Mouse (Mus musculus) yolk sac, embryonic 10.5 days (tissue): ENCODE results near the gene Slc25a11.

Experiments
- DNase-seq: peaks from one replicate; pipeline ENCODE4 v3.0.0-alpha.2; 2017; ENCODE audit warnings: low spot score

The Slc25a11 gene

DNA sequence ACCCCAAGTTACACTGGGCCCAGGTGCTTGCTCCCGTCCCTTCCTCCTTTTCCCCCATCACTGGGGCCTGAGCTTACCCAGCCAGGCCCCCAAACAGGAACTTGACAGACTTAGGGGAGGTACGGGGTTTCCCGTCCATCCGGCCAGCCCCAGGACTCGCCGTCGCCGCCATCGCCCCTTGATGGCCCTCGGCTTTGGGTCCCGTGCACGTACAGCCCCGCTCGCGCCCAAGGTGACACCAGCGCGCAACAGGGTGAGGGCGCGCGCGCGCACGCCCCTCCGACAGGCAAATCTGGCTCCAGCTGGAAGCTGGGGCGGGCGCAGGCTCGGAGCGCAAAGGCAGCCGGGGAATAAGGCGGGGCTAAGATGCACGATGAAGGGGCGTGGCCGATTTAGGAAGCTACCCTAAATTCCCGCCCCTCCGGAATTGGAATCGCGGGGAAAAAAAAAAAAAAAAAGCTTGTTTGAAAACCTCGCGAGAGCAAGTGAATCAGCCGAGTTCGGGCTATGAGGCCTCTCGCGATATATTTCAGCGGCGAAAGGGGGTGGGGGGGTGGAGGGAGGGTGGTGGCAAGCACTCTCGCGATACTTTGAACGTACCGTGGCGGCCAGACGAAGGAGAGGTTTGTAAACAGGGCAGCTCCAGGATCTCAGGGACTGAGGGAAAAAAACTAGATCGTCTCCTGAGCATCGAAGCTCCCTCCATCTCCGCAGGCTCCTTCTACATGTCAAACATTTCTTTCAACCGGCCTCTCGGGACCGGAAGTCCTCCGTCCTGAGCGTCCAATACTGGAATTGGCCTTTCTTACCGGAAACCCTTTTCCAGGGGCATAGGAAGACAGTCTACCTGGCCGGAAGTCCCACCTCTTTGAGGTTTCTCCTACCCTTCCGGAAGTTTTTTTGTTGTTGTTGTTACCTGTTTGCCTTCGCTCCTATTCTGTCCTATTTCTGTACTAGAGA, at the start of gene Slc25a11, which contains the start of gene Rnf167:
Slc25a11 (minus strand) TSS at position 789 of the 960 bp plus-strand sequence.
Rnf167 (plus strand) TSS at position 545 of the 960 bp plus-strand sequence.
- peak; percentile 98 for DNase-seq

DNA sequence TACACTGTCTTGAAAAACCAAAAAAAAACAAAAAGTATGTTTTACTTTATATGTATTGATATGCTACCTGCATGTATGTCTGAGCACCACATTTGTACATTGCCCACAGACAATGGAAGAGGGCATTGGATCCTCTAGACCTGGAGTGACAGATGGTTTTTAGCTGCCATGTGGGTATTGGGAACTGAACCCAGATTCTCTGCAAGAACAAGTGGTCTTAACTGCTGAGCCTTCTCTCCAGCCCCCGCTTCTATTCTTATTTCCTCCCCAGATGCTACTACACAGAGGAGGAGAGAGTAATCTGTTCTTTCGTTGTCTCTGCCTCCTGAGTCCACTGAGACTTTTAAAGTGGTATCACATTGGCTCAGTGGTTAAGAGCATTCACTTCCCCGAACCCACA, 46.2 kb upstream of the Slc25a11 start:
- DNase-seq, result no peak

DNA sequence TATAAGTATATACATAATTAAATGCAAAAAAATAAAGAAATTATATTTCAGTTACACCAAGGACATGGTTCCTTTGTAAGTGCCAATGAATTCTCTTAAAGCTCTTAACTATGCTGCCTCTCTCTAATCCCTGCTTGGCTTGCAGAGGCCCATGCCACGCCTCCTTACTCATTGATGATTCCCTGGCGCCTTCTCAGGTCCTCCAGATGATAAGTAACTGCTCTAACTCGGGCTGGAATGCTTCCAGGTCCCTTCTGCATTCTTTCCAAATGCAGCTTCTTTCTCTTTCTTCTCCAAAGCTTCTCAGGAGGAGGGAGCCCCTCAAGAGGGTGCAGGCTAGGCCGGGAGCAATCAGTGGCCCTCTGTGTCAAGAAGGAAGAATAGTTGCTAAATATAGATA, 42.3 kb upstream of the Slc25a11 start:
- no peak for DNase-seq

DNA sequence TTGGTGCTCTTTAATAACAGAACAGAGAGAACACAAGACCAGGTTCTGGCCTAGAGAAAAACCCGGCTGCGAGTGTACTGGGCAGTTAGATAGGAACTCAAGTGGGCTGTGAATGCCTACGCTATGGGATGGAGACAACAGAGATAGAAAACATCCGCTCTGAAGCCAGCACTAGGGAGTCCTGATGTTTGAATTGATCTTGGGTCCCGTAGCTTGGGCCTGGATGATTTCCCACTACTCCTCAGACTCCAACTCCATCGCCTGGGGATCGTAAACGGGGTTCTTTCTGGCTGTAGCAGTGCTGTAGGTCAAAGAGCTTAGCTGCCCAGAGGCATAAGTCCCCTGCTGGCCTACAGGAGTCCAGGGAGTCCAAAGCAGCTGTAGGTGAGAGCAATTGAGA, 41.1 kb upstream of the Slc25a11 start:
- no peak for DNase-seq

DNA sequence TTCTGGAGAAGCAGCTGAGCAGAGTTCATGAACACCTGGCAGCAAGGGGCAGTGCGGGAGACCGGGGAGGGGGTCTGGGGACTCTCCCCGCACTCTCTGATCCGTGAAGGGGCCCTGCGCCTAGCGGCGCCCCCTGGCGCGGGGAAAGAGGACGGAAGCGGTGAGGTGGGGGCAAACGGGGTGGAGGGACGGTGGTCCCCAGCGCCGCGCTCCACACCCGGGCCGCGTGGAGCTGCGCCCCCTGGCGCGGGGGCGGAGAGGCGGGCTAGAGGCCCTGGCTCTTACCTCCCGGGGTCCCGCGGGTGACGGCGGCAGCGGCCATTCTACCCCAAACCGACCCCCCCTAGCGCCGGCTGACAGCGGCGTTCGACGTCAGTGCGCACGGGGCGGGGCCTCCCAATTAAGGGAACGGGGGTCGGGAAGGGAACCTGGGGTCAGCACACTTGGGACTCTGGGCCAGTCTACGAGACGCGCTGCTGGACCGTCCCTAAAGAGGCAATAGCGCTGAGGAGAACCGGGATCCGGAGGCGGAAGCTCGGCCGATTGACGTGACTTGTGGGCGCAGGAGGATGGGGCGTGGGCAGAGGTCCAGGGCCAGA, 40.4 kb upstream of the Slc25a11 start, which contains the start of gene Camta2:
Camta2 (minus strand) TSS at position 505 of the 599 bp plus-strand sequence.
- peak; percentile 88 for DNase-seq

DNA sequence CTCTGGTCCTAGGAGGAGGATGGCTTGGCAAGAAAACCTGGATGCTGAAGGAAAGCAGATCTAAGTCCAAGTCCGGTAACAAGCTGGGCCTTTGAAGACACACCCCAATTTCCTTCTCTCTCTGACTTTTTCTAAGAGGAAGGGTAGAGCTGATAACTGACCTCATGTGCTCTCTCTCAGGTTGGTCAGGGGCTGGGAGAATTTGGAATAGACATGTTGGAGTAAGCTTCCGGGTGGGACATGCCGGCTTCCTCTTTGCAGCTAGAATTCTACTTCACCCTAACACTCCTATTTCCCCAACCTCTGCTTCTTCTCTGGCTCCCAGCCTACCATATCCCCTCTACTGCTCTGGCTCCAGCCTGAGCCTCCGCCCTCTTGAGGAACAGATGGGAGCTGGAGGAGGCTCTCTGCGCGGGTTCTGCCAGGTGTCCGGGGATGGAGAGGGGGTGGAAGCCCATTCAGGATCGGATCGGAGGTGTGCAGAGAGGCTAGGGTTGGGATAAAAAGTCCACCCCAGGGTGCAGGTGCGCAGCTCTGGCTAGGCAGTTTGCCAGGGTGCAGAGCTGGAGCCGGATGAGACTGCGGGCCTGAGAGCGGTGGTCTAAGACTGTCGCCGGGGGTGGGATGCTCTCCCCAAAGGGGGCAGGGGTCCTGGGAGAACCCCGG, 39.8 kb upstream of the Slc25a11 start:
- DNase-seq, result no peak

DNA sequence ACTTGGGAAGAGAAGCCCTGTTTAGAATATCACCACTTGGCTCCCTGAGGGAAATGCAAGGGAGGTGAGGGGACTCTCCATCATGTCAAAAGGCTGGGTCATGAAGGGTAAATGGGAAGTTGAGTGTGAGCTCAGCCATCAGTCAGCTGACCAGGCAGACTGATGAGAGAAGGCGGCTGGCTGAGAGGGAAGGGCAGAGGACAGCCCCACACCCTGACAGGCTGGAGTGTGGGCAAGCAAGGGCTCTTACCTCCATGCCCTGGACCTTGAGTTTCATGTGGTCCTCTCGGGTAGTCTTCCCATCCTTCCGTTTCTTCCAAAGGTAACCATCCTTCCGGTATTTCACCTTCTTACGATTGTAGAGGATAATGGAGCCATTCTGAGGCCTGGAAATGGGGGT, 36.4 kb upstream of the Slc25a11 start:
- DNase-seq, result no peak

DNA sequence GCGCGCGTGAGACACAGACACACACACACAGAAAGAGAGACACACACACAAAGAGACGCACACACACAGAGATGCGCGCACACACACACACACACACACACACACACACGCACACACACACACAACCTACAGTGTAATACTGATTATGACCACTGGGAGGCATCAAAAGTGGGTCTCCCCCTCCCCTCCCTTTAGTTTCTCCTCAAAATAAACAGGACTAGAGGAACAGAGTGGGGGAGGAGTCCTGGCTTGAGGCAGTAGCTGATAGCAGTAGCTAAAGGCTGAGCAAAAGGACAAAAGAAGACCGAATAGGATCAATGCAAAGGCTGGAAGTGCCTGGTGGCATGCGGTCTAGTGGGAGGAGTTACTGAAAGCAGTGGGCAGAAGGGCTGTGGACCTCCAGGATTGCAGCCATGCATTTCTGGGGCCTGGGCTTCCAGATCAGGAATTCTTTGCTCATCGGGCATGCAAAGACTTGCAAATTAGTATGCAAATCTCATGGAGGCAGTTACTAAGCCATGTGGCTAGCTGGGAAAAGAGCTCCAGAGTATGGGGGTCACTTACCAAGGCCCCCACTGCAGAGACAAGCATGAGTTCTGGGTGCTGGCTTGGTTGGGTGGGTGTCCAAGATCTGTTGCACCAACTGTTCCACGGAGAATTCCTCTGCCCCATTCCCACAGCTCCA, 34.8 kb upstream of the Slc25a11 start:
- DNase-seq, result peak; percentile 46

DNA sequence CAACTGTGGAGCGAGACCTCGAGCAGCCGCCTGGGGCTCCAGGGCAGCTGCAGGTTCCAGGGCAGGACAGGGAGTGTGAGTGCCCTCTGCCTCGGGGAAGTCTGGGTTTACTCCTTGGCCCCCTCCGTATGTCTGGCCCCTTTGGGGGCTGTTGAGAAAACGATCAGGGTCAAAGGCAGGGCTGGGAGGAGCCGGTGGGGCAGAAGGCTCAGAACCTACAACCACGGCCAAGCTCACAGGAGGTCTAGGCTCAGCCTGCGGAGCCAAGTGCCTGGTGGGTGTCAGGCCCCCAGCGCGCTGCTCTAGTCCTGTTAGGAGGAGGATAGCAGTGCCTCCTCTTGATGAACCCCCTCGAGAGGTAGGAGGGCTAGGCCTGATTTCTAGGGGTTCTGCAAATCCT, 33.9 kb upstream of the Slc25a11 start:
- no peak for DNase-seq

DNA sequence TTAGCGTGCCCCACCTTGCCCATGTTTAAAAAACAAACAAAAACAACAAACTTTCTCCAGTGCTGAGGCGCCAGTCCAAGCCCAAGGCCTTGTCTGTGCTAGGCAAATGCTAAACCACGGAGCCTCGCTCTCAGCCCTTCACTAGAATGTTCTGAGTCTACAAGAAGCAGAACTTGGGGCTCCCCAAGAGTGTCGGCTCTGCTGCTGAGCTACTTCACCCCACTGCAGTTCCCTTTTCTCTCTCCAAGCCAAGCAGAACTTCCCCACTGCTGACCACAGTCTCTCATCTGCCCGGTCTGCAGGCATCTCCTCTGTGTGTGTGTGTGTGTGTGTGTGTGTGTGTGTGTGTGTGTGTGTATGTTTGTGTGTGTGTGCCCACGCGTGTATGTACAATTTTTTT, 32.6 kb upstream of the Slc25a11 start:
- DNase-seq, result no peak

DNA sequence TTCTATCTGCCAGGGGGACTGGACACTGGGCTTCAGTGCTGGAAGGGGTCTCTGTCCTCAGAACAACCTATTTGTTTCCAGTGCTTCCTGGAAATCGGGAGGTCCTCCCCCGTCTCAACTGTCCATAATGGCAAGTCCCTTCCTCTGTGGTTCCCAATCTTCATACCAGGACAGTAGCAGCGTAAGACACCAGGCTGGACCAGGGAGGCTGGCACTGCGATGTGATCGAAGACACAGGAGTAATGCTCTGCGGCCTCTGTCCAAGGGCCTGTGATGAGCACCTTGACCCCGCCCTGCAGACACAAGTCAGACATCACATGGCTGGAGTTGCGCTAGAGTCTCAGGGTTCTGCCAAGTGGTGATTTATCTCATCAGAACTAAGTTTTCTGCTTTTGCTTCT, 32.1 kb upstream of the Slc25a11 start:
- DNase-seq, result no peak

DNA sequence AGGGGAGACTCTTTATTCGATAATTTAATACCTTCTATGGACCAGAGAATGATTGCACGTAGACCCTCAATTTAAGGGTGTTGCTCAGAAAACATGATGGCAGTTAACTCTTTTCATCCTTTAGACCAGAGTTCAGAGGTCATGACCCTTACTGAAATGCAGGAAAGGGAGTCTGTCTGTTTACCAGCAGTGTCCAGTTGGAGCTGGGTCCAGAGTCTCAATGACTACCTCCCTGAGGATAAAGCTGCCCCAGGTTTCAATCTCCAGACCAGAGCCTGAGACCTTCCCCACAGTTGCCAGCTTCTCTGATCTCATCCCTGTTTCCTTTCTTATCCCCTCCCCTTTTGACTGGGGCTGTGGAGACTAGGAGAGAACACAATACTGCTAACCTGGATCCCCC, 31.3 kb upstream of the Slc25a11 start:
- peak; percentile 72 for DNase-seq

DNA sequence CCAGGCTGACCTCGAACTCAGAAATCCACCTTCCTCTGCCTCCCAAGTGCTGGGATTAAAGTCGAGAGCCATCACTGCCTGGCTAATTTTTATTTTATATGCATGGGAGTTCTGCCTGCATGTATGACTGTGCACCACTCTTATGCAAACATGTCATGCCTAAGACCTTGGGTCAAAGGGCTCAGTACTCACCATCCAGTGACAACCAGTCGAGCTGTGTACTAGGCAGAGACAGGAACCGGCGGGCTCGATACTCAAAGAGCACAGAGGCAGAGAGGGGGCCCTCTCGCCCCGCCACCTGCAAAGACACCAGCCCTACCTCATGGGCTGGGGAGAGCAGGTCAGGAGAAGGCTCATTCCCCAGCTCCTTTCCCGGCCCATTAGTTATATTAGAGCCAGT, 30.8 kb upstream of the Slc25a11 start:
- peak; percentile 63 for DNase-seq

DNA sequence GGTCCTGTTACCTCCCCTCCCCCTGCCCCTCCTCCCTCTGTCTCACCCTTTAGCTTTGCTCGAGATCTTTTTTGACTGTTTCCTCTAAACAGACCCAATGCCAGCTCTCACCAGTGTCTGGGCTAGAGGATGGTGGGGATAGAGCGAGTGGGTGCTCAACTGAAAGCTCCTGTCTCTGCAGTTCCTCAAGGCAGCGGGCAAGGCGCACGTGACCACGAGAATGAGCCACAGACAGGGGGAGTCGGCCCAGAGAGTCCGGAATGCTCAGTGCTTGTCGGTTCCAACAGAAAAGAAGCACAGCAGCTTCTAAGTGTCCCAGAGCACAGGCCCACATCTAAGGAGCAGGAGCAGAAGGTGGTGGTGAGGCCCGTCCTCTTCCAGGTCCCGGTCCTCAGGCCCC, 27.2 kb upstream of the Slc25a11 start:
- no peak for DNase-seq

DNA sequence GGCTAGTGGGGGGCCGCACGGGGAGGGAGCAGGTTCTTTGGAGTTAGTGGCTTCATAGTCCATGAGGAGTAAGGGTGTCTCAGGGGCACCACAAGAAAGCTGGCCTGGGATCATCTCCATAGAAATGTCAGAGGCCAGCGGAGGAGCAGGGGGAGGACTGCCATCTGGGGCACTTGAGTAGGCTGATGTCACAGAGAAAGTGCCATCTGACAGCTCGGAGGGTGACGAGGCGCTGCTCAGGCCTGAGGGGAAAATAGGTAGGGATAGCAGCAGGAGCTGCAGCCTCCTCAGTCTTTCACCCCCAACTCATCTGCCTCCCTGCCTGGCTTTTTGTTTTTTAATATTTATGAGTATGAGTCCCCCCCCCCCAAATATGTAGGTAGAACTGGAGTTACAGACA, 26.7 kb upstream of the Slc25a11 start:
- DNase-seq, result no peak

DNA sequence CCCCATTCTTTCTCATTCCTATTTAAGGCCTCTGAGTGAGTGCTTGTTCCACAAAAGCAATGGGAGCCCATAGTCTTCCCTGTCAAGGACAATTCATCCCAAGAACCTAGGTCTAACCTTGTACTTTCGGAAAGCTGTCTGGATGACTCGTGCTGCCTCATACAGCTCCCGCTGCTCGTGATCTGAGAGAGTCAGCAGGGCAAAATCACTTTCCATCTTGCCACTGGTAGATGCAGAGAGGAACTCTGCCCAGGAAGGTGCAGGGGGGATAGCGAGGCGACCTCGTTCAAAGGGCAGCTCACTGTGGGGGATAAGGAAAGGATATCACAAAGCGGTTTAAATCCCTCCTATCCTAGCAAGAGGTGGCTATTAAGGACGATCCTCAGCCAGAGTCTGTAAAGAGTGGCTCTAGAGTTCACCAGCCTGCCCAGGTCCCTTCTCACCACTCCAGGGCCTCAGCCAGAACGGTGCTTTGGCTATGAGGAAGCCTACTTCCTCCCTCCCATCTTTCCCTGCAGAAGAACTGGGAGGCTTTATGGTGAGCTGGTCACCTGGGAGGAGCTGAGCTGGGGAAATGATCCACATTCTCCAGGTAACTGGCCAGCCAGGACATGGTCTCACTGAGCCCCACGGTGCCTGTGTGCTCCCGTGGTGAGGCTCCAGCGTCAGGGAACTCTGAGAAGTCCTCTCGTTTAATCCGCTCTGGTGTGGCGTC, 24.2 kb upstream of the Slc25a11 start:
- DNase-seq, result no peak

DNA sequence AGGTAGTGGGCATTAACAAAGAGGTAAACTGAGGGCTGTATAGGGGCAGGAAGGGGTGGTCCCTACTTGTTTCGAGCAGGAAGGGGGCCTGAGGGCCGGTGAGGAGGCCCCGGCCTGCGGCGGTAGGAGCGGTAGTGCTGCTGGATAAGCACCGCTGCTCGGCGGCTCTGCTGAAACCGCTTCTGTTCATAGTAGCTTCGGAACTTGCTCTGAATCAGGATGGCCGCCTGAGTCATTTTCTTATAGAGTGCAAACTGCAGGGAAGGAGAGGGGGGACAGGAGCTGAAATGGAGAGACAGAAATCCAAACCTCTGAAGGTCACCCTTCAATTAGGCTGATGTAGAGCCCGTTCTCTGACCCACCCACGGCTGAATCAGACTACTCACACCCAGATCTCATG, 23.2 kb upstream of the Slc25a11 start:
- DNase-seq, result no peak

DNA sequence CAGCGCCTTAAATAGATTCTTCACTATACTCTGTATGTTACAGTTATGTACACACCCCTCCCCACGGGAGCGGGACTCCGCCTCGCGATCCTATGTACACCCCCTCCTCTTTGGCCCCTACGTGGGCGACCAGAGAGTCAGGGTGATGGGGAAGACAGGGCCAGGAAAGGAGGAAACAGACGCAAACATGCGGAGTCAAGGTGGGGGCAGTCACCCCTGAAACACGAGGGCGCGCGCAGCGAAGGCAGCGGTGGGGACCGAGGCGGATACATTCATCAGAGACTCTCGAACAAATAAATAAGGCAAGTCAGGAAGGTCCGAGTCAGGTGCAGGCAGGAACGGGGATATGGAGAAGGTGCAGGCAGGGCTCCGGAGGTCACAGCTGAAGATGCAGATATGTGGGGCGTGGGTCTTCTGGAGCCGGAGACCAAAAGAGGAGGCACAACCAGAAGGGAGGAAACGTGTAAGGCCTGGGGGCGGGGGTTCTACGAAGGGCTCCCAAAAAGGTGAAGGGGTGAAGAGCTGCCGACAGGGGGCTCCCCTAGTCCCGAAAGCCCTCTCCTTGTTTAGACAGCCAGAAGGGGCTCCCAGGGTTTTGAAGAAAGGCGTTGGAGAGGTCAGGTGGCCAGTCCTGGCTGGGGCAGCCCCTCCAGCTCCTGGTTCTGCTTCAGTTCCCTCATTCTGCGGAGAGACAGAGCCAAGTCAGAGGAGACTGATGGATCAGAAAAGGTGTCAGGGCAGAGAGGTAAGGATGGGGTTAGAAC, 22.5 kb upstream of the Slc25a11 start:
- peak; percentile 82 for DNase-seq

DNA sequence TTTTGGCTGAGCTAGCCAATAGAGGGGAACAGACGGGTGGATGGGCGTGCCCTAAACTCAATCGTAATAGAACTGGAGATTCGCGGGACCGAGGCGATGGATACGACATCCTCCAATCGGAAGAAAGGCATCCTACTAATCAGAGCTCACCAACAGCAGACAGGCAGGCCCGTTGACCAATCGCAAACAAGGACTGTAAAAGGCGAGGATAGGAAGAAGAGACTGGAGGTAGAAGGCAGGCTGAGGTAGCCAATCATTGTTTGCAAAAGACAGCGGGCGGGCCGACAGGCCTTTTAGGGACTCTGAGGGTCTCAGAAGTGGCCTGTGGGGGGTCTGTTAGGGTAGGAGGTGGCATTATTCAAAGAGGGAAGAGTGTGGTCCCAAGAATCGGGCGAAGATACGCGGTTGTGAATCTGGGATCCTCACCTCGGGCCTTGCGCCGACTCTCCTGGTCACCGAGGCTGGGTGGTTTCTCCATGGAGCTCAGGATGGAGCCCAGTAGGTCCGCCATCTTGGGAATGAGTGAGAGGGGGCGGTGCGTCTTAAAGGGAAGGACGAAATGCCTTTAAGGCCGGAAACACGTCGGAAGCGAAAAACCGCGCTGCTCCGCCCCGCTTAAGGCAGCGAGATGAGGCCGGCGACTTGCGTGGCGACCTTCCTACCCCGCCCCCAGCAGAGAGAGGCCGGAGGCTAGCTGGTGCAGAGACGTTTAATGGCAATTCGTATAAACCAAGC, 21.7 kb upstream of the Slc25a11 start, which contains the start of gene Spag7:
Spag7 (minus strand) TSS at position 646 of the 735 bp plus-strand sequence.
- peak; percentile 99 for DNase-seq

DNA sequence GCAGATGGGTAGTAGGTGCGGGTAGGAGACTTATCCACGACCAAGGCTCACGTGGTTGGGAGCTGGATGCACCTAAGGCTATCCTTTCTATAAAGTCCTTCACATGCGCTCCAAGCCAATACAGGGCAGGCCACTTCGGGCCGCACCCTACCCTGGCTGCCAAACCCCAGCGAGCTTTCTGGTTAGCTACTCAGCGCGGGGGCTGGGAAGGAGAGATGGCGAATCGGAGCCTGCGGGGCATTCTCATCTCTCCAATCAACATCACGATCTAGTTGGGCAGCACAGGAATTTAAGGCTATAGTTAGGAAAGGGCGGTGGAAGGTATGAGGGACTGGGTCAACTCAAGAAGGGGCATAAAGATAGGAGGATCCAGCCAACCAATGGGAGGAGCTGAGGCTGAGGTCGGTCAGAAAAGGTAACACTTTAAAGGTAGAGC, 21.1 kb upstream of the Slc25a11 start:
- DNase-seq, result no peak
